Mouse (Mus musculus) erythroblast, embryonic 14.5 days (primary cell): ENCODE measurements around the gene Pold2.

Experiments
- GATA1 ChIP-seq: IDR thresholded peaks from 2 replicates; pipeline ENCODE4 v1.6.1; 2012; ENCODE audit warnings: low read length, inconsistent platforms, mixed read lengths
- TAL1 ChIP-seq: IDR thresholded peaks from 3 replicates; pipeline ENCODE4 v1.6.1; 2012; ENCODE audit warnings: low read length, inconsistent platforms, mixed read lengths

GRCm38 (mm10) chr11:5913936-5914335, 35.8 kb upstream of the Pold2 start:
- TF ChIP-seq GATA1 (no peak), TAL1 (no peak)
